Mouse (Mus musculus): ENCODE data around the gene Lrrc49. TPM values are rescaled to one million over a fixed set of nuclear protein-coding genes. Genes with fewer than 3 reads are reported as not detected.

The Lrrc49 gene
- polyA plus RNA-seq, 1 experiment from 2014 or later, result 7.4 TPM

DNA sequence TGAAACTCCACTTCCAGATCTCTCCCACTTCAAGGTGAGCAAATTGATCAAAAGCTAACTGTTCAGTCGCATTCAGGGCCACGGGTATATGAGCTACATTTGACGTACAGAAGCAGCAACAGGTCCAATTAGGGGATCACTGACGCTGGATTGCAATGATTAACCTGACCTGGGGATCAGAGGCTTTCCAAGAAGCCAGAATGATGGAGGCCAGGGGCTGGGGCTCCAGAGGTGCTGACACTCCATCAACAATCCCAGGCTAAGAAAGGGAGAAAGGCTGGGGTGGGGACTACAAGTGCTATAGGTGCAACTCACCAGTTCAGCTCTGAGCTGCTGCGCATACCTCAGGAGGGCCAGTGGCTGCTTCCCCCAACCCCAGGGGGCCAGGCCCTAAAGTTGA, 166.8 kb downstream of the Lrrc49 start:
- no peaks in the 10 kb centered on the region for H3K79me2 ChIP-seq (ENCODE audit: inconsistent target)
- 89% methylated on average over 5 of the region's 5 CpGs for WGBS (ENCODE audit: missing documents)
- no peak overlapping the region for H3K27ac ChIP-seq
- H3K4me3 ChIP-seq (ENCODE audit: inconsistent target), result no peak overlapping the region
- H3K36me3 ChIP-seq (ENCODE audit: inconsistent target), result no peaks in the 10 kb centered on the region

DNA sequence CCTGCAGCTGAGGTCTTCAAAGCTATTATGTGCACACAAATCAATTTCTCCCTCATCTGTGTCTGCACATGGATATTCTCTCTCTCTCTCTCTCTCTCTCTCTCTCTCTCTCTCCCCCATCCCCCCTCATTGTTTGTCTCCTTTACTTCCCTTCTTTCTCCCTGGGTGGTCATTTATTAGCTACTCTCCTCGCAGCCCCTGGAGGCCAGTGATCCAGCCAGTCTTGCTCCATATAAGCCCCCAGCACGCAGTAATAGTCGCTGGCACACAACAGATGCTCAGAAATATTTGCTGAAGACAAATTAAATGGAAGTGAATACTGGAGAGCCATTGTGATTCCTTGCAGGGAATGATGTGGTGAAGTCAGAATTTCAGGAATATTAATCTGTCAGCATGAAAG, 168.4 kb downstream of the Lrrc49 start:
- no peaks in the 10 kb centered on the region for H3K79me2 ChIP-seq (ENCODE audit: inconsistent target)
- H3K36me3 ChIP-seq (ENCODE audit: inconsistent target), result no peaks in the 10 kb centered on the region
- H3K4me3 ChIP-seq (ENCODE audit: inconsistent target), result no peak overlapping the region
- 73% methylated on average over 3 of the region's 3 CpGs for WGBS (ENCODE audit: missing documents)
- H3K27ac ChIP-seq, result no peak overlapping the region

Other genes starting within 250 kb of the Lrrc49 start
- not detected in 3 replicates for gene Thsd4, start 166.1 kb downstream of the Lrrc49 start, polyA plus RNA-seq (2018)
- 0.40 TPM in 1 of 3 replicates, not detected in the others for gene Larp6, start 24.8 kb upstream of the Lrrc49 start, polyA plus RNA-seq (2018)
- gene Uaca, start 106.4 kb upstream of the Lrrc49 start, polyA plus RNA-seq (2018), result 4.3 to 8.5 TPM (median 6.8 TPM) in 3 replicates